Mouse (Mus musculus) forebrain, postnatal 0 days (tissue): ENCODE data around the gene Rfx4. TPM values are rescaled to one million over a fixed set of nuclear protein-coding genes. Genes with fewer than 3 reads are reported as not detected.

Source experiments
- ATAC-seq: fragments of 200-750 bp; cut with Nextera tagmentation; 2 replicates; pipeline ENCODE4 v1.8.0; 2017; ENCODE audit warnings: mild to moderate bottlenecking, moderate library complexity
- DNase-seq: peaks from one replicate; pipeline ENCODE4 v3.0.0-alpha.2; 2015
- H3K27ac ChIP-seq: fragments of 300-500 bp; sonication (generic); 2 replicates; pipeline ENCODE4 v1.5.1; 2014; ENCODE audit warnings: low read depth, mild to moderate bottlenecking, antibody characterized with exemption, low read length, moderate library complexity, mixed read lengths
- H3K27me3 ChIP-seq: fragments of 300-500 bp; sonication (generic); 2 replicates; pipeline ENCODE4 v1.6.1; 2014; ENCODE audit warnings: mild to moderate bottlenecking, low read length, mixed read lengths; ENCODE audit not compliant: insufficient read depth
- H3K36me3 ChIP-seq: fragments of 300-500 bp; sonication (generic); 2 replicates; pipeline ENCODE4 v1.6.1; 2014; ENCODE audit warnings: mild to moderate bottlenecking, moderate library complexity; ENCODE audit not compliant: insufficient read depth
- H3K4me1 ChIP-seq: fragments of 300-500 bp; sonication (generic); 2 replicates; pipeline ENCODE4 v1.6.1; 2014; ENCODE audit warnings: antibody characterized with exemption; ENCODE audit not compliant: insufficient read depth
- H3K4me2 ChIP-seq: fragments of 300-500 bp; sonication (generic); 2 replicates; pipeline ENCODE4 v1.6.1; 2014; ENCODE audit warnings: low read depth, mild to moderate bottlenecking, moderate library complexity
- H3K4me3 ChIP-seq: fragments of 300-500 bp; sonication (generic); 2 replicates; pipeline ENCODE4 v1.5.1; 2014; ENCODE audit warnings: low read depth, low read length, mixed read lengths
- H3K9ac ChIP-seq: fragments of 300-500 bp; sonication (generic); 2 replicates; pipeline ENCODE4 v1.6.1; 2014; ENCODE audit warnings: mild to moderate bottlenecking
- H3K9me3 ChIP-seq: fragments of 300-500 bp; sonication (generic); 2 replicates; pipeline ENCODE4 v1.6.1; 2016; ENCODE audit warnings: low read length
- CTCF ChIP-seq: sonication (generic); IDR thresholded peaks from 2 replicates; pipeline ENCODE4 v1.5.1; 2016; ENCODE audit warnings: antibody characterized with exemption, control low read depth, low read depth
- WGBS: fragments of 180-500 bp; shearing (Covaris S2); extraction: QIAGEN DNeasy Blood & Tissue Kit; methylation state at CpG from one replicate; pipeline ENCODE4 v1.1.7; 2014; 5-methylcytosine and 5-hydroxymethylcytosine counted together
- polyA plus RNA-seq: library from polyadenylated mRNA; unstranded; fragments of >200 nt; fragmentation: Nextera tagmentation; extraction: Ambion mirVana; gene quantifications from 2 replicates; pipeline ENCODE4 v1.2.1, GENCODE M21; 2015
- total RNA-seq: library from RNA; depleted of rRNA; stranded (reverse); fragments of >200 nt; gene quantifications from 2 replicates; pipeline ENCODE4 v1.2.3, GENCODE M21; 2014

Gene Rfx4
- total and polyA plus RNA-seq, 2 experiments from 2014 or later: 7.3 to 8.1 TPM

DNA sequence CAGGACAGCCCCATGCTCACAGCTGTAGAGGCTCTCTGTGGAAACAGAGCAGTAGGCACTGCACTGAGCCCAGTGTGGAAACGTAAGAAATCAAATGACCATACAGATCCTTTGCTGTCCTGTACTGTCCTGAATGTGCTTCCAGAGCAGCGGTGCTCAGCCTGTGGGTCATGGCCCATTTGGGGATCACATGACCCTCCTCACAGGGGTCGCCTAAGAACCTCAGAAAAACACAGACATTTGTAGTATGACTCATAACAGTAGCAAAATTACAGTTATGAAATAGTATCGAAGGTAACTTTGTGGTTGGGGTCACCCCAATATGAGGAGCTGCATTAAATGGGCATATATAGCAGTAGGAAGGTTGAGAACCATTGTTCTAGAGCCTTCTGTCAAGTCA is 172.6 kb downstream of the Rfx4 start:
- ATAC-seq: no peak
- Histone ChIP-seq H3K4me2 (no peak overlapping the region), H3K4me1 (no peaks in the 10 kb centered on the region), H3K27ac (no peak overlapping the region), H3K4me3 (no peak overlapping the region), H3K9ac (no peak overlapping the region), H3K36me3 (peaks cover 27% of the 10 kb centered on the region), H3K27me3 (no peaks in the 10 kb centered on the region), H3K9me3 (no peaks in the 10 kb centered on the region)
- DNase-seq: no peak
- 87% methylated on average over 4 of the region's 4 CpGs for WGBS
- TF ChIP-seq CTCF: no peak

DNA sequence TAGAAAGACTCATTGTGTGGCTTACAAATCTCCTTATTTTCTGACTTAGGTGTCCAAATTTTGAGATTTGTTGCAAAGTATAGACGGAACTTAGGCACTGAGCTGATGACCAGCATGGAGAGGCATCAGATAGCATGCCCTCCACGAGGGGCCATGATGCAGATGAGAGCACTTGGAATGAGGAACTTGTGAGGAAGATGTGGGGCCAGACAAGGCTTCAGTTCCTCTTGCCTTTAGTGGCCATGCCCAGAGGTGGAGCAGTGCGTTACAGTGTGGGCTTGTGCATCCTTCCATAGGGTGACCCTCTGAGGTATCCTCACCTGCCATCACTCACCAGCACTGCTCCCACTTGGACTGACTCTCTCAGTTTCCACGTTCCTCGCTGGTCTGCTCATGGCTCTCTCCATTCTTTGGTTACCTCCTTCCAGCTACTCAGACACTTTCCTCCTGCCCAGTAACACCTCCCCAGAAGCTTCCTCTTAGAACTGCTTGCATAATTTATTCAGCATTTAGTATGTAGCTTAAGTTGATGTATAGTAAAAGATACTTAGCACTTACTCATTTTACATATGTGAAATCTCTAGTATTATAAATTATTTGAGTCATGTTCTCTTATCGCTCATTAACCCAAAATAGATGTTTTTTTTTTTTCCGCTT is 179.8 kb downstream of the Rfx4 start:
- Histone ChIP-seq H3K27me3 (no peaks in the 10 kb centered on the region), H3K4me2 (no peak overlapping the region), H3K27ac (no peak overlapping the region), H3K9ac (no peak overlapping the region), H3K4me1 (no peaks in the 10 kb centered on the region), H3K4me3 (no peak overlapping the region), H3K9me3 (no peaks in the 10 kb centered on the region), H3K36me3 (no peaks in the 10 kb centered on the region)
- TF ChIP-seq CTCF: no peak
- no peak for DNase-seq
- no peak for ATAC-seq
- 89% methylated on average over 7 of the region's 7 CpGs for WGBS

DNA sequence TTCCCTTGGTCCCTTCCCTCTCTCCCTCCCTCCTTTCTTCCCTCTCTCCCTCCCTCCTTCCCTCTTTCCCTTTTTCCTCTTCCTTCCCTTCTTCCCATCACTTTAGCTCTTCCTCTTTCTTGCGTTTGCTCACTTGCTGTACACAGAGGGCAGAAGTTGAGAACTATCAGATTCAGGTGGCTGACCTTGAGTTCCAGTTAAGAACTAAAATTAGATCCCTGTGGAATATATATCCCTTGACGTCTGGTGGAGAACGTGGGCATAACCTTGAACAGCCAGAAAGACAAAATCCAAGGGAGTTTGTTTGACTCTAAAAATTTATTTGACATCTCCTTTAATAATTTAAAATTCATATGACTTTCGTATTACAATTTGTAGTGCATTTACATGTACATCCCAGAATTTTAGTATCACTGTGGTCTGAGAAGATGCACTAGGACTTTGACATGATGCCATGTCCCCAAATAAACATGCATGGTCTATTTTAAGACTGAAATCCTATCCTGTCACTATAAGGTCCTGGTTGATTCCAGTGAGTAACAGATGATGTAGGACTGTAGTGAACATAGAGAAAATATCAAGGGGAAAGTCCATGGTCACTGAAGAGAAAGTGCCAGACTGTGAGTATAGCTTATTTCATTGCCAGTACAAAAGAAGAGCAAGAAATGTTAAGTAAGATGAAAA is 181.1 kb downstream of the Rfx4 start:
- H3K4me1 ChIP-seq: no peaks in the 10 kb centered on the region

DNA sequence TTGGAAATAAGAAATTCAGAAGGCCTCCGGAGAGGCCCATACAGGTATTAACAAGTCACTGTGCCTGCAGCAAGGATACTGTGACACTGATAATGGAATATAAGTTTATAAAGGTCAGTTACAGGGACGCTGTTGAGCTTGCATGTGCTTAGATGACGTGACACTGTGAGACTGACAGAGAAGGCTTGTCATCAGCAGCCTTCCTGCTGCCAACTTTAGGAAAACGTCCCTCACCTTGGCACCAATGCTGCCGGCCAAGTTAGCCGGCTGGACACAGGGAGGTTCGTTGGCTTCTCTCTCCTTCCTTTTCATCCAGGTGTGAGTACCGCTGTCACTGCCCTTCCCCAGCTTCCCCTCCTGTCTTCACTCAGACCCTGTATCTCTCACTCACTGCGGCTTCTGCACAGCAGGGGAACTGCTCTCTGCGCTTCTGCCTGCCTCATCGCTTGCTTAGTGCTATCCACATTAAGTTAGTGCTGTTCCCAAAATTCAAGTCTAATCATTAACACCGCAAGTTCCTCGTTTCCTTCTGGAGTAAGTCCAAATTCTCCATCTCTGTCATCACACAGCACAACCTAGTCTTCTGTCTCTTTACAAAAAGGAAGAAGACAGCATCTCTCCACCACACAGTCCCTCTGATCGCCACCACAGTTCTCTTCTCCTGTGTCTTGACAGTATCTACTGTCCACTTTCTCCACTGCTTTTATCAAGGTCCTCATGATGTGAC is 182.4 kb downstream of the Rfx4 start:
- H3K9ac ChIP-seq: no peak overlapping the region
- no peak overlapping the region for H3K27ac ChIP-seq
- no peak overlapping the region for H3K4me2 ChIP-seq
- 69% methylated on average over 14 of the region's 14 CpGs for WGBS
- ATAC-seq (no peak), DNase-seq (no peak)
- H3K4me1 ChIP-seq: no peaks in the 10 kb centered on the region
- no peaks in the 10 kb centered on the region for H3K9me3 ChIP-seq
- H3K27me3 ChIP-seq: no peaks in the 10 kb centered on the region
- no peak for TF ChIP-seq CTCF
- H3K36me3 ChIP-seq: no peaks in the 10 kb centered on the region
- no peak overlapping the region for H3K4me3 ChIP-seq

More for the DNA sequence above, 181.1 kb downstream of the Rfx4 start:
- Histone ChIP-seq H3K9ac (no peak overlapping the region), H3K4me2 (no peak overlapping the region), H3K9me3 (no peaks in the 10 kb centered on the region), H3K27me3 (no peaks in the 10 kb centered on the region), H3K36me3 (no peaks in the 10 kb centered on the region), H3K4me3 (no peak overlapping the region), H3K27ac (no peak overlapping the region)
- ATAC-seq (no peak), DNase-seq (no peak)
- TF ChIP-seq CTCF: no peak
- 85% methylated on average over 4 of the region's 4 CpGs for WGBS

DNA sequence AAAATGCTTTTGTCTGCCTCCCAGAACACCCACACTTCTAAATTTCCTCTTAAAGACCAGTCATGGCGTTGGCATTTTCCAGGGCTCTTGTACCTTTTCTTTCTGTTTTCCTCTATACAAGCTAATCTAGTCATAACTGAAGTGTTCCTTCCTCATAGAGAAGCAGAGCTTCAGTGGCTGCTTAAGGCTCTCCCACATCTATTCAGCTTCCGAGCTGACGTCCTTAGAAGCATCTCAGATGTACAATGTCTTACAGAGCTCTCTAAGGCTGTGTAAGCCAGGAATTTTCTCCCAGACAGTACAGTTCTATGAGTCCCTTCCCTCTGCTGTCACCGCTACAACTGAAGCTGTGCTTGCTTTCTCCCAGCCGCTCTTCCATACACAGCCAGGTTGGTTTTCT is 183.0 kb downstream of the Rfx4 start:
- Histone ChIP-seq H3K9ac (no peak overlapping the region), H3K4me2 (no peak overlapping the region), H3K27ac (no peak overlapping the region), H3K9me3 (no peaks in the 10 kb centered on the region), H3K4me1 (no peaks in the 10 kb centered on the region), H3K4me3 (no peak overlapping the region), H3K36me3 (no peaks in the 10 kb centered on the region), H3K27me3 (no peaks in the 10 kb centered on the region)
- DNase-seq (no peak), ATAC-seq (no peak)
- TF ChIP-seq CTCF: no peak
- WGBS: 74% methylated on average over 5 of the region's 5 CpGs

DNA sequence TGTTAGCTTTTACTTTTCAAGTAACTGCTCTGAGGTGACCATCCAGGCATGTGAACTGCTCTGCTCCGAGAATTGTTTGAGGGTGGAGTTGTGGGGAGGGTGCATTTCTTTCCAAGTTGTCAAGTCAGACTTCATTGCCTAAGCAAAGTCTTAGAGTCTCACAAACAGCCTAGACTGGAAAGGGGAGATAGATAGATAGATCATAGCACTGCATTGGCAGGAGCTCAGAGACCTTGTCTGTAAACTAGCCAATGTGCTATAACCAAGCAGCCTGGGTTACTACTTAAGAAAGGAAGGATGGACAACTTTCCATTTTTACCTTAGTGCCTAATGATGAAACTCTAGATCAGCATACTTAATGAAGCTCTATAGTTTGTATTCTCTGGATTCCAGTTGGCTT is 184.5 kb downstream of the Rfx4 start:
- WGBS: 78% methylated on average over 1 of the region's 1 CpGs
- Histone ChIP-seq H3K27ac (no peak overlapping the region), H3K4me2 (no peak overlapping the region), H3K9ac (no peak overlapping the region), H3K4me3 (no peak overlapping the region), H3K4me1 (no peaks in the 10 kb centered on the region), H3K27me3 (no peaks in the 10 kb centered on the region), H3K36me3 (no peaks in the 10 kb centered on the region), H3K9me3 (no peaks in the 10 kb centered on the region)
- ATAC-seq: no peak
- DNase-seq: no peak
- TF ChIP-seq CTCF: no peak

DNA sequence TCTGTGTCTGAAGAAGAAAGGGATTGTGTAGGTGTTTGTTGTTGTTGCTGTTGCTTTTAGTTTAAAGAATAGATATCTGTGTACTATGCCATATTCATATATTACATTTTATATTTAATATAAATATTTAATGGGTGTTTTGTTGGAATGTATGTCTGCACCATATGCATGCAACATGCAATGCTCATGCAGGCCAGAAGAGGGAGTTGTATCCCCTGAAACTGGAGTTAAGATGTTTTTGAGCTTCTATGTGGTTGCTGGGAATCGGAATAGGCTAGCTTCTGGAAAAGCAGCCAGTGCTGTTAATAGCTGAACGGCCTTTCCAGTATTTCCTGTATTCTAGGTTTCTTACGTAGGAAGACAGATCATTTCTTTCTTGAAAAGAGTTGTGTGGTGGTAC is 189.8 kb downstream of the Rfx4 start:
- no peak for DNase-seq
- TF ChIP-seq CTCF: peak; percentile 46
- Histone ChIP-seq H3K4me2 (no peak overlapping the region), H3K9me3 (no peaks in the 10 kb centered on the region), H3K36me3 (peaks cover 18% of the 10 kb centered on the region), H3K27ac (no peak overlapping the region), H3K4me1 (no peaks in the 10 kb centered on the region), H3K27me3 (no peaks in the 10 kb centered on the region), H3K4me3 (no peak overlapping the region), H3K9ac (no peak overlapping the region)
- 91% methylated on average over 3 of the region's 3 CpGs for WGBS
- no peak for ATAC-seq
